Mouse (Mus musculus) ovary, adult 2 months (tissue): ENCODE data around the gene Cd40. TPM values are rescaled to one million over a fixed set of nuclear protein-coding genes. Genes with fewer than 3 reads are reported as not detected.

ENCODE experiments used
- polyA plus RNA-seq: library from polyadenylated mRNA; depleted of rRNA; stranded (reverse); fragments of >200 nt; gene quantifications from 2 replicates; pipeline ENCODE4 v1.2.3, GENCODE M21; 2012; rRNA removed

The Cd40 gene
- polyA plus RNA-seq = 2.5 and 4.1 TPM in 2 replicates

GRCm38 (mm10) chr2:165054888-165055852 is at the start of gene Cd40:
TSS of gene Cd40 (plus strand) at chr2:165055627.

GRCm38 (mm10) chr2:165034131-165035057 is 21.0 kb upstream of the Cd40 start, which contains the start of gene Ncoa5:
TSS of gene Ncoa5 (minus strand) at chr2:165034867.

GRCm38 (mm10) chr2:165090650-165091049 is 35.2 kb downstream of the Cd40 start, which contains the start of gene 1700025C18Rik:
TSS of gene 1700025C18Rik (minus strand) at chr2:165090750.

Other genes starting within 250 kb of the Cd40 start
- 16.5 and 18.3 TPM in 2 replicates for gene Zswim1, start 232.9 kb upstream of the Cd40 start, polyA plus RNA-seq
- gene Spata25, start 227.1 kb upstream of the Cd40 start, polyA plus RNA-seq = 0.44 and 0.46 TPM in 2 replicates
- 262 and 403 TPM in 2 replicates for gene Ctsa, start 222.8 kb upstream of the Cd40 start, polyA plus RNA-seq
- 15.8 and 20.4 TPM in 2 replicates for gene Neurl2, start 222.2 kb upstream of the Cd40 start, polyA plus RNA-seq
- gene Pltp, start 197.9 kb upstream of the Cd40 start, polyA plus RNA-seq = 173 and 213 TPM in 2 replicates
- 46.6 and 47.4 TPM in 2 replicates for gene Pcif1, start 176.3 kb upstream of the Cd40 start, polyA plus RNA-seq
- gene Zfp335, start 143.9 kb upstream of the Cd40 start, polyA plus RNA-seq = 43.6 and 45.0 TPM in 2 replicates
- gene Mmp9, start 114.8 kb upstream of the Cd40 start, polyA plus RNA-seq = 9.3 and 10.8 TPM in 2 replicates
- 4.0 and 4.2 TPM in 2 replicates for gene Slc12a5, start 94.8 kb upstream of the Cd40 start, polyA plus RNA-seq
- 42.2 and 48.5 TPM in 2 replicates for gene Ncoa5, start 20.8 kb upstream of the Cd40 start, polyA plus RNA-seq
- gene 1700025C18Rik, start 35.1 kb downstream of the Cd40 start, polyA plus RNA-seq = not detected in 2 replicates
- gene Cdh22, start 179.2 kb downstream of the Cd40 start, polyA plus RNA-seq = 4.2 and 4.8 TPM in 2 replicates
- 62.8 and 66.6 TPM in 2 replicates for gene Slc35c2, start 232.2 kb downstream of the Cd40 start, polyA plus RNA-seq